Mouse (Mus musculus): Measurements from ENCODE around the gene Vmn2r78. TPM values are rescaled to one million over a fixed set of nuclear protein-coding genes. Genes with fewer than 3 reads are reported as not detected.

The Vmn2r78 gene
- polyA plus RNA-seq (2014; fragmentation: Illumina TruSeq; extraction: RNeasy Lipid Tissue Mini Kit (QIAGEN cat#74804); ENCODE audit: low read depth, low replicate concordance), result 0.14 TPM

GRCm38 (mm10) chr7:86914794-86915193 lies at the start of gene Vmn2r78:
Gene Vmn2r78, plus strand, starts transcription at chr7:86915094.

GRCm38 (mm10) chr7:86995815-86996214 lies 80.9 kb downstream of the Vmn2r78 start, which contains the start of gene Vmn2r79:
Gene Vmn2r79, plus strand, starts transcription at chr7:86996115.

Other genes starting within 250 kb of the Vmn2r78 start
- gene Olfr292, start 226.8 kb upstream of the Vmn2r78 start, polyA plus RNA-seq (2014; fragmentation: Illumina TruSeq; extraction: RNeasy Lipid Tissue Mini Kit (QIAGEN cat#74804); ENCODE audit: low read depth, low replicate concordance), result not detected
- gene Folh1, start 139.2 kb upstream of the Vmn2r78 start, polyA plus RNA-seq (2014; fragmentation: Illumina TruSeq; extraction: RNeasy Lipid Tissue Mini Kit (QIAGEN cat#74804); ENCODE audit: low read depth, low replicate concordance), result 9.8 TPM
- gene Vmn2r77, start 120.1 kb upstream of the Vmn2r78 start, polyA plus RNA-seq (2014; fragmentation: Illumina TruSeq; extraction: RNeasy Lipid Tissue Mini Kit (QIAGEN cat#74804); ENCODE audit: low read depth, low replicate concordance), result not detected
- not detected for gene Vmn2r79, start 81.0 kb downstream of the Vmn2r78 start, polyA plus RNA-seq (2014; fragmentation: Illumina TruSeq; extraction: RNeasy Lipid Tissue Mini Kit (QIAGEN cat#74804); ENCODE audit: low read depth, low replicate concordance)